Mouse (Mus musculus) cerebellum, adult 2 months (tissue): ENCODE results near the gene Clps.

Experiments
- CTCF ChIP-seq: fragments of 200-500 bp; IDR thresholded peaks from 2 replicates; pipeline ENCODE4 v1.5.1; 2011; ENCODE audit warnings: low read depth, mild to moderate bottlenecking, control low read depth, low read length, moderate library complexity, borderline replicate concordance; ENCODE audit not compliant: insufficient read depth
- POLR2A ChIP-seq: fragments of 200-500 bp; IDR thresholded peaks from 2 replicates; pipeline ENCODE4 v1.6.1; 2011; ENCODE audit warnings: low read length, control low read depth, borderline replicate concordance; ENCODE audit not compliant: insufficient read depth

- TF ChIP-seq POLR2A (no peak), CTCF (no peak)
These were observed 1.0 kb upstream of the Clps start for GRCm38 (mm10) chr17:28561613-28562012.
